Mouse (Mus musculus) granulocyte monocyte progenitor cell, adult 5-6 weeks (primary cell): ENCODE data around the gene Henmt1. TPM values are rescaled to one million over a fixed set of nuclear protein-coding genes. Genes with fewer than 3 reads are reported as not detected.

Source experiments
- ATAC-seq: replicated peaks from 2 replicates; pipeline ENCODE4 v1.8.0; 2016; ENCODE audit warnings: mild to moderate bottlenecking, moderate TSS enrichment, inconsistent platforms; ENCODE audit not compliant: poor library complexity, severe bottlenecking
- total RNA-seq, 2 experiments: library from RNA; stranded (forward) in 1 of 2; stranded (reverse) in 1 of 2; fragments of 200-712, 200-1000 nt in 1 of 2; fragments of >200 nt in 1 of 2; fragmentation: Nextera tagmentation in 1 of 2; gene quantifications; 2 replicates each; pipeline ENCODE4 v1.2.3; 2014 to 2017

The Henmt1 gene
- total RNA-seq, 2 experiments from 2014 or later, result not detected

GRCm38 (mm10) chr3:108938691-108939090 is 982 bp upstream of the Henmt1 start:
- ATAC-seq, result no peak

DNA sequence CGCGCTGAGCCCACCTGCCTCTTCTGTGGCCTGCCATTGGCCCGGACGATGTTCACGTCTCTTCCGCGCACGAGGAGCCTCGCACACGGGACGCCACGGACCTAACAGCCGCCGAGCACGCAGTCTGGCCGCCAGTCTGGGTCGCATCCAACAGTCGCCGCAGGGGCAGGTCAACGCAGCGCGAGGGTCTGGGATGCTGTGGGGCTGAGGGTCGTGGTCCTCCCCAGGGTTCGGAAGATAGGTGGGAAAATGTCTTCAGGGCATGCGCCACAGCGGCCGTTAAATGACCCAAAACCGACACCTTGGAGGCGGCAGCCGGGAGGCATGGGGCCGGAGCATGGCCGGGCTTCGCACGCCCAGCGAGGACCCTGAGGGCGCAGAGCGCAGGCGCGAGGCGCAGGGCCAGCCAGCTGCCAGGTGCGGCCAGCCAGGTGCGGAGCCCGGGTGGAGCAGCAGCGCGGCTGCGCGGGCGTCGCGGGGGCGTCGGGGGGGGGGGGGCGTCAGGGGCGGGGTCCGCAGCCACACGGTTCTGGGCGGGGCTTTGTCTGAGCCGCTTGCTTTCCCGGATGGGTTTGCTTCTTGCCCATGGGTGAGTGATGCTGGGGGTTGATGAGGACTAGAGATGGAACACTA is 444 bp downstream of the Henmt1 start, which contains the start of gene Gm9857:
Gene Gm9857 (minus strand): TSS at position 445 of the 633 bp plus-strand sequence.
- no peak for ATAC-seq

- no peak for ATAC-seq
Observed at GRCm38 (mm10) chr3:108940996-108941395, 1.3 kb downstream of the Henmt1 start.

GRCm38 (mm10) chr3:108957976-108958375 is 18.3 kb downstream of the Henmt1 start:
- ATAC-seq, result peak; percentile 28

- no peak for ATAC-seq
Observed at GRCm38 (mm10) chr3:108959680-108960295, 20.1 kb downstream of the Henmt1 start.

DNA sequence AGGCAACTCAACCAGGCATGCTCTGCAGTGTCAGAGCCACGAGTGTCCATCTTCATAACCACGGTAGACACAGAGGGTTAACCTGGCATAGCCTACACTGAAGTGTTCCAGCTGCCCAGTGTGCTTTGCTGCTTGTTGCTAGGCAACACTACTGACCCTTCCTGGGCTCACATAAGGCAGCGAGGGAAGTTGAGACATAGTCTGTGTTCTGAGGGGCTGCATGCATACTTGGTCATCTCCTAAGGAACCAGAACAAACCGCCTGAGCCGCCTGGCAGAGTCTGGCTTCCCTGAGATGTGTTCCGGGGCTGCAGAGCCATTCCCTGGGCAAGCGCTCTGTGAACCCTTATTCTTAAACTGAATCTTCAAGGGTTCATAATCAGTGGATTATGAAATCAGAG is 21.6 kb downstream of the Henmt1 start:
- ATAC-seq, result peak; percentile 51

GRCm38 (mm10) chr3:108961655-108962054 is 22.0 kb downstream of the Henmt1 start:
- no peak for ATAC-seq

- no peak for ATAC-seq
Observed at GRCm38 (mm10) chr3:108963278-108963677, 23.6 kb downstream of the Henmt1 start.

GRCm38 (mm10) chr3:108963776-108964175 is 24.1 kb downstream of the Henmt1 start:
- no peak for ATAC-seq

GRCm38 (mm10) chr3:108964361-108965044 is 24.8 kb downstream of the Henmt1 start:
- ATAC-seq, result no peak

DNA sequence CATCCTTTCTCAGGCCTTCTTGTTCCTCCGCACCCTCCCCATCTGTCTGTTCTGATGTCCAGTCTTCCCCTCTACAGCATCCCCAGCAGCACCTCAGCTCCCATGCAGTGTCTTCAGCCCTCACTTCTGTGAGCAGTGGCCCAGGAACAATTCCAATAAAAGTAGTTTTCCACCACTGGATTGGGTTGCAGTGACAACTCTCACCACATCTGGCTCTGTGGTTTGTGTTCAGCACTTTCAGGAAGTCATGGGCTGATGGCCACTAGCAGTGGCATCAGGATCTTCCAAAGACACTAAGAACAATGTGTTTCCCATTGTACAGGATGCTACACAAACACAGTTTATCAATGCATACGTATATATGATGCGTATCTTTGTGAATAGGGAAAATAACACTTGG is 26.4 kb downstream of the Henmt1 start:
- peak; percentile 24 for ATAC-seq

DNA sequence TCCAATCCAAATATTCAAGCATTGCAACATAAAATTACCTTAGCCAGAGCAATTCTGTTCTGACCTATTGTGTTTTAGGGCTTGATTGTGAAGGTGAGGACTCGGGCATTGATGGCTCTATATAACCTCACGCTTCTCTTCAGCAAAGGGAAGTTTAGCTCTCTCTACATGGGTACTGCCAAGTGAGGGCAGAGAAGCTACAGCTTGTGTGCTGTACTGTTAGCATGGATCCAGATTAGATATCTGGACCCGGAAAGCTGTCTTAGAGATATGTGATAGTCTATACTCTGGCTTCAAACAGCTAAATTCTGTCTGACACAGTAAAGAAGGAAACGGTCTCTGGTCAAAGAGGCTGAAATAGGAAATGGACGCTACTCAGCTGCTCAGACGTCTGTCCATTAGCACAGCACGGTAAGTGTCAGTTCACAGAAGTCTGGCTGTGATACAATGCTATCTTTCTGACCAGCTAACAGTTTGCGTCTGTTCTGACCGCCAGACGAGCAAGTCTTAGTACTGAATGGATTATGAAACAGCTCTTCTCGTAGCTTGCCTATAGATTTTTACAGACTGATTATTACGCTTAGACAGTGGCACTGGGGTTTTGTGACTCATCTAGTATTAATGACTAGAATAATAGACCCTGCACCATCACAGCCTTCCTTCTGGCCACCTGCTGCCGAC is 34.4 kb downstream of the Henmt1 start:
- ATAC-seq, result no peak

DNA sequence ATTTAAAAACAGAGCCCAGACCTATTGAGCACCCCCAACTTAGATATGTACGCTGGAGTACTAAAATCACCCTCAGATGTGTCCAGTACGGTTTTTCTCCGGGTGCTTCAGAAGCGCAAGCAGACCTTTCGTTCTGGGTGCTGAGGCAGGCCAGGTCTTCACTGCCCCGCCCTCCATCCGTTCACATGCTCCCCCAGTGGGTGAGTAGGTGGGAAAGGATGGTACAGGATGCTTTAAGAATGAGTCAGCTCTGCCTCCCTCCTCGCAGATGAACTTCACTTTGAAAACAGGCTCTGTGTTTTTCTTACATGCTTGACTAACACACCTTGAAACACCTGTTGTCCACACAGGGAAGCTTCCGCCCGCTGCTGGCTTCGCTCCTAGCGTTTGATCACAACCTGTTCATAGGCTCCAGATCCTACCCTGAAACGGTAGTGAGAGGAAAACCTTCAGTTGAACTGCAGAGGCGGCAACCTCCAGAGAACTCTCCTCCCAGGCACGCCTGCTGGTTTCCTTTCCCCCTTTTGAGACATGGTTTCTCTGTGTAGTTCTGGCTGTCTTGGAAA is 35.3 kb downstream of the Henmt1 start:
- no peak for ATAC-seq

DNA sequence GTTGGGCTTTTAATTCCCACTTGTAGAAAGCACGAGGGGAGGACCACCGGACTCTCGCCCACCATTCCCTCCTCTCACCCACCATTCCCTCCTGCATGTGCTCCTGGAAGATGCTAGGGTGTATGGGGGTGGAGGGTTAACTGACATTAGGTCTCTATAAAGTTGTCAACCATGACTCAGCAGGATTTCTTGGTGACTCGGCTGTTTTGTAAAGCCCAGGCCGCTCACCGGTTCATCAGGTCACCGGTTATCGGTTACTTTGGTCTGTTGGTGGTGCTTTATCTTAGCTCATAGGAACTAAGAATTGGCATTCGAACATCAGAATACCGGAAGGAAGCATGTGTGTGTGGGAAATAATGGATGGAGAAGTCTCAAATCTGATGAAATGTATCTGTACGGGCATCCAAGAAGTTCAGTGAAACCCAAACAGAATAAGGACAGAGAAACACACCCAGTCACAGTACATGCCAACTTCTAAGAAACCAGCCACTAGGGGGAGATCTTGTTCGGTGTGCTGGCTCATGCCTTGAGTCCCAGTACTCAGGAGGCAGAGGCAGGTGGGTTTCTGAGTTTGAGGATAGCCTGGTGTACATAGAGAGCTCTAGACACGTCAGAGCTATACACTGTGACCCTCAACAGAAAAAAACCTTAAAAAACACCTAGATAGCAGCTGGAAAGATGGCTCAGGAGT is 37.8 kb downstream of the Henmt1 start:
- ATAC-seq, result peak; percentile 35; the same call in 1 of the 2 replicates

DNA sequence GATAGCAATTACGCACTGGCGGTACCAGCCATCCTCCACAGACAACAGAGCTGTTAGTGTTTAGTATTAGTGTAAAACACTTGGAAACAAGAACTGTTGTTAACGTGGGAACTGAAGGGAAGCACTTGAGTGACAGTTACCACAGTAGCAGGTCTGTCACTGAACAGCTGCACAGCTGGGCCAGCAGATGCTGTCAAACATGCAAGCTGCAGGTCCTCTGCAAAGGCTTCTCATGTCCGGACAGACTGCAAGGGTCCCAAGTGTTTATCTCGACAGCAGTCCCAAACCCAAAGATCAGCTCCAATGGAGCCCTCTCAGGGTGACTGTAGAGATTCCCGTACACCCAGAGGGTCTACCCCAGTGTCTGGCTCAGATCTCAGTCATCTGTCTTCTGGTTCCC is 42.3 kb downstream of the Henmt1 start:
- no peak for ATAC-seq

- ATAC-seq, result no peak
Observed at GRCm38 (mm10) chr3:108983989-108984388, 44.3 kb downstream of the Henmt1 start.

- ATAC-seq, result no peak
Observed at GRCm38 (mm10) chr3:108986534-108986933, 46.9 kb downstream of the Henmt1 start.

DNA sequence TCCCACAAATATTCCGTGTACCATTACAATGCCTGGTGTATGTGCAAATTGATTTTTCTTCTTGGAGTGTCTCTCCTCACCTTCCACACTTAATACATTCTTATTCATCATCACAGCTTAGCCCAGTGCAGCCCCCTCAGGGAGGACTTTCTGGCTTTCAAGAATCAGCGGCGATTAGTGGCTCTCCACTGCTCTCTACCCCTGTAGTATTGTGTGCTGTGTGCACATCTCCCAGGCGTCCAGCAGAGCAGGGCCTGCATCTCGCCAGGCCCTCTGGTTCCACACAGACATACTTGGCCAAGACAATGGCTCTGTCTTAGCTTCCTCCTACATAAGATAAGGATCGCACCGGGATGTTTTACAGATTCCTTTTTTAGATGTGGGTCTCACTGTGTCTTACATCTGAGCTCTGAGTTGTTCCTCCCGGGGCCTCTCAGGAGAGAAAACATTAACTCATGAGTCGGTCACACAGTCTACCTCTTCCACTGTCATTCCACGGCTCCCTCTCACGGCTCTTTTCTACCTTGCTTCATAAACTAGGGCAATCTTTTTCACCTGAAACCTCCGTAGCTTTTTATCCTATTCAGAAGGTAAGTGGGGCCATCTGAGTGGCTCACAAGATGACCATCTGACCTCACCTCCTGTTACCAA is 47.5 kb downstream of the Henmt1 start:
- ATAC-seq, result no peak

DNA sequence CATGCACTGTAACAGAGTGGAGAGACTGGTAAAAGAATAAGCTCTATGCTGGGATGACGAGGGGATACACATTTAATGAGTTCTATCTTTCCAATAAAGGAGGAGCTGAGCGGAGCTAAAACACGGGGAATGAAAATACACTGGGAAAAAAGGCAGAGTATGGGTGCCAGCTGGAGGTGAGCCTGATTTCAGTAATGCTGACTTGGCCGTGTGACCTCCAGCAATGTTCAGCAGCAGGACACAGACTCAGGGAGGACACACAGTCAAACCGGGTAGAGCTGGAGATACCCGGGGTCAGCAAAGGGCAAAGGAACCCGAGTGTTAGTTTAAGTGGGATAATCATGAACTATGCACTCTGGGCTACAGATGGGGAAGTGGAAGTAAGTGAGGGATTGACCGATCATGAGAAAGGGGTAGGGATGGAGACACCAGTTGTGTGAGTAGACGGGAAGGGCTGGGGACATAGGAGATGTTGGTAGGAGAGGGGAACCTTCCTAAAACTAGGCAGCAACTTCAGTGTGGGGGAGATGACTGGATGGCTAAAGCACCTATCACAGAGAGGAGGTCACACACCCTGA is 50.4 kb downstream of the Henmt1 start:
- ATAC-seq, result peak; percentile 74
